Mouse (Mus musculus) bone marrow macrophage, adult 2 months (primary cell): ENCODE data around the gene Dtx3l. TPM values are rescaled to one million over a fixed set of nuclear protein-coding genes. Genes with fewer than 3 reads are reported as not detected.
"Not testable (repeated sequence)": the region's sequence is repeated elsewhere in the genome, so short reads cannot be mapped to it uniquely, and the experiment has no call there.

Source experiments
- H3K27ac ChIP-seq: 2 replicates; pipeline ENCODE4 v1.5.1; 2012; ENCODE audit warnings: low read depth, low read length; ENCODE audit not compliant: insufficient read depth
- H3K4me1 ChIP-seq: 2 replicates; pipeline ENCODE4 v1.6.1; 2012; ENCODE audit warnings: low read length; ENCODE audit not compliant: control insufficient read depth, insufficient read depth
- H3K4me3 ChIP-seq: 2 replicates; pipeline ENCODE4 v1.5.1; 2012; ENCODE audit warnings: mild to moderate bottlenecking, low read length, moderate library complexity; ENCODE audit not compliant: insufficient read depth
- CTCF ChIP-seq: IDR thresholded peaks from 2 replicates; pipeline ENCODE4 v1.5.1; 2012; ENCODE audit warnings: low read depth, mild to moderate bottlenecking, low read length, moderate library complexity
- POLR2A ChIP-seq: IDR thresholded peaks from 2 replicates; pipeline ENCODE4 v1.6.1; 2012; ENCODE audit warnings: mild to moderate bottlenecking, low read depth, low read length, borderline replicate concordance
- polyA plus RNA-seq: library from polyadenylated mRNA; stranded (reverse); fragments of >200 nt; gene quantifications from 2 replicates; pipeline ENCODE4 v1.2.4, GENCODE M21; 2012; ENCODE audit not compliant: missing spikeins, insufficient read depth, insufficient read length

The Dtx3l gene
- polyA plus RNA-seq, 1 experiment = 64.2 TPM

DNA sequence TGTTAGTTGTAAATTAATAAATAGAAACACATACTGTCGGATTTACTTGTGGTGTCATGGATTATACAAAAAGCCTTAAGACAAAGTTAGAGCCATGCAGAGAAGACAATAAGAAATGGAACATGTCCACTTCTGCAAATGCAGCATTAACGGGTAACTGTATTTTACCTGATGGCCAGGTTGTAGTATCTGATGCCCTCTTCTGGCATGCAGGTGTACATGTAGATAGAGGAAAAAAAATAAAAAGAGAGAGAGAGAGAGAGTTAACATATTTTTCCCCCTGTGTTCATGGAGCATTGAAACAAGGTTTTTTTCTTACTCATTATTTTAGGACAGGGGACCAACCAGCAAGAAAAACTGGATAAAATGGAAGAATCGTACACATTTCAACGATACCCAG is 28.4 kb upstream of the Dtx3l start:
- H3K4me3 ChIP-seq = no peak overlapping the region
- TF ChIP-seq CTCF (no peak), POLR2A (no peak)
- H3K27ac ChIP-seq = no peak overlapping the region
- H3K4me1 ChIP-seq = no peaks in the 10 kb centered on the region

- Histone ChIP-seq H3K4me3 (no peak overlapping the region), H3K4me1 (no peaks in the 10 kb centered on the region), H3K27ac (no peak overlapping the region)
- no peak for TF ChIP-seq CTCF
- no peak for TF ChIP-seq POLR2A
Observed at GRCm38 (mm10) chr16:35966411-35967115, 27.6 kb upstream of the Dtx3l start.

GRCm38 (mm10) chr16:35965991-35966390 is 27.0 kb upstream of the Dtx3l start:
- not testable (repeated sequence) for H3K4me1 ChIP-seq, H3K4me3 ChIP-seq, H3K27ac ChIP-seq

DNA sequence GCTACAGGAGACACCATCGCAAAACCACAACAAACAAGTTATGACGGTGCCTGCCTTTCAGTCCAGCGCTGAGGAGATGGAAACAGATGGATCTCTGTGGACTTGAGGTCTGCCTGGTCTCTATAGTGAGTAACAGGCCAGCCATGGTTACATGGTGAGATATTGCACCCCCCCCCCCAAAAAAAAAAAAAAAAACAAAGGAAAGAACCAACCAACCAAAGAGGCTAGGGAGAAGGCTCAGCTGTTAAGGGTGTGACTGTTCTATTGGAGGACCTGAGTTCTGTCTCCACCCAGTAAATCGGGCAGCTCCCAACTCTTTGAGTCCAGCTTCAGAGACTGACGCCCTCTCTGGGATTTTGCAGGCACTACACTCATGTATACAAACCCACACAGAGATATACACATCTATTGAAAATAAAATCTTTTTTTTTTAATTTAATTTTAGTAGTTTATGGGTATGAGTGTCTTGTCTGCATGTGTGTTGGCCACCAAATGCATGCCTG is 13.7 kb upstream of the Dtx3l start:
- no peak overlapping the region for H3K27ac ChIP-seq
- no peaks in the 10 kb centered on the region for H3K4me1 ChIP-seq
- no peak for TF ChIP-seq CTCF
- TF ChIP-seq POLR2A = no peak
- H3K4me3 ChIP-seq = no peak overlapping the region

GRCm38 (mm10) chr16:35951216-35951615 is 12.3 kb upstream of the Dtx3l start:
- TF ChIP-seq CTCF = no peak
- TF ChIP-seq POLR2A = no peak
- no peak overlapping the region for H3K27ac ChIP-seq
- H3K4me1 ChIP-seq = peaks cover 2% of the 10 kb centered on the region; the same call in 1 of the 2 replicates
- H3K4me3 ChIP-seq = no peak overlapping the region

DNA sequence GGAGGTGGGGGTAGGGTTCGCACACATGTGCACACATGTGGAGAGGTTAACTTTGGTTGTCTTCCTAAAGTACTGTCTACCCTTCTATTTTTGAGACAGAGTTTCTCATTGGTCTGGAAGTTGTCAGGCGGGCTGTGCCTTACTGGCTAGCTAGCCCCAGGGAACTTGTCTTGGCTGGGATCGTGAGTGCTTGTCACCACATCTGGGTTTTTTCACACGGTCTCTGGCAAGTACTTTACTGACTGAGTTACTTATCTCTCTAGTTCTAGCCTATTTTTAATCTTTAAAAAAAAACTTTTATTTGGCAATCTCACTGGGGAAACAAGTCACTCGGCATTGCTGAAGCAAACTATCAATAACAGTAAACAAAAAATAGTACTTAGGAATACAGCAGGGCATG is 10.3 kb upstream of the Dtx3l start:
- Histone ChIP-seq H3K4me1 (peaks cover 2% of the 10 kb centered on the region; the same call in 1 of the 2 replicates), H3K4me3 (no peak overlapping the region), H3K27ac (no peak overlapping the region)
- TF ChIP-seq CTCF (no peak), POLR2A (no peak)

DNA sequence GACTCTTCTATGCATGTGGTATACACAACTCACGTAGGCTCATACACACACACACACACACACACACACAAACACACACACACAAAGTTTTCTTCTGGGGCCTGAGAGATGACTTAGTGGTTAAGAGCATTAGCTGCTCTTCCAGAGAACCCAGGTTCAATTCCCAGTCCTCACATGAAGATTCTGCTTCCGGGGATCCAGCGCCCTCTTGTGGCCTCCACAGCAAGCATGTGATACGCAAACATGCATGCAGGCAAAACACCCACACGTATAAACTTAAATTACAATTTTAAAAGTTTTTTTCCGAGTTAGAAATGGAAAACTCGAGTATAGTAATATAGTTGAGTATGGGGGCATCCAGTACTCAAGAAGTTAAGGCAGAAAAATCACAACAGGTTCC is 2.4 kb upstream of the Dtx3l start:
- Histone ChIP-seq H3K27ac (no peak overlapping the region), H3K4me1 (peaks cover 12% of the 10 kb centered on the region), H3K4me3 (no peak overlapping the region)
- TF ChIP-seq POLR2A (no peak), CTCF (peak; percentile 61)

- Histone ChIP-seq H3K27ac (peak overlapping the region; percentile 81), H3K4me3 (peak overlapping the region; percentile 88), H3K4me1 (peaks cover 21% of the 10 kb centered on the region)
- TF ChIP-seq CTCF = peak; percentile 23; the same call in 1 of the 2 replicates
- TF ChIP-seq POLR2A = peak; percentile 83; the same call in 1 of the 2 replicates
Observed at GRCm38 (mm10) chr16:35939690-35940089, 739 bp upstream of the Dtx3l start.

DNA sequence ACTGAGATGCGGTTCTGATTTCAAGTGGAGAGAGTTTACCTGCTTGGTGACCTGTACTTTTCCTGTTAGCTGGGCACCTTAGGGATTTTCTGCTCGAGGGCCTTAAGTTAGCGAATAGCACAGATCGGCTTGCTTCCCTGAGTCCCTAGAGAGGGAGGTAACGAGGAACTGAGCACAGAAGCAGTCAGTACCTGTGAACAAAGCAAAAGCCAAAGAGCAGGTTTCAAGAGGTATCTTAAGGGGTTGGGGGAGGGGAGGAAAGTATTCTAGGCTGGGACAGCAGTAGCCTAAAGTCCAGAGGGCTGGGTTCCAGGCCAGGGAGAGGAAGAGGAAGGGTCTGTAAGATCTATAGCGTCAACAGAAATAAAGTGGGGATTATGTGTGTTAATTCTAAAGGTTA is 310 bp upstream of the Dtx3l start:
- H3K27ac ChIP-seq = peak overlapping the region; percentile 81
- H3K4me3 ChIP-seq = peak overlapping the region; percentile 88
- H3K4me1 ChIP-seq = peaks cover 21% of the 10 kb centered on the region
- TF ChIP-seq CTCF (no peak), POLR2A (no peak)

DNA sequence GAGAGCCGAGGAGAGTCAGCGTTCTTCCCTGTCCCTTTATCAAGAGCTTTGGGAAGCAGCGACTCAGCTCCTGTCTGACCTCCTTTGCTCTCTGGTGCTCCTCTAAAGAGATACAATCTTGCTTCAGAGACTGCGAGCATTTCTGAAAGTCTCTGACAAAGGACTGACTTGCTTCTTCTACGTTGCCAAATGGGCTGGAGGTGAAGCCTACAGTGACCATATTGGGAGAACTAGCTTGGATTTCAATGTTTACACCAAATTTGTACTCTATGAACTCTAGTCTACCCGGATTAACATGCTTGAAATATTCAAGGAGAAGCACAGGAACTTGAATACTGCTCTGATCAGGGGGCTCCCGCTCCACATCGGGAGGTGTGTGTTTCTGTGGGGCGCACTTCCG is 5.8 kb downstream of the Dtx3l start:
- Histone ChIP-seq H3K4me1 (peaks cover 20% of the 10 kb centered on the region), H3K27ac (no peak overlapping the region), H3K4me3 (no peak overlapping the region)
- TF ChIP-seq CTCF (no peak), POLR2A (no peak)
